Mouse (Mus musculus) left cerebral cortex, postnatal 14 days (tissue): ENCODE data around the gene Olfr1047. TPM values are rescaled to one million over a fixed set of nuclear protein-coding genes. Genes with fewer than 3 reads are reported as not detected.
"Not testable (repeated sequence)": the region's sequence is repeated elsewhere in the genome, so short reads cannot be mapped to it uniquely, and the experiment has no call there.

Experiments
- DNase-seq, 2 experiments: peaks; one replicate each; pipeline ENCODE4 v3.0.0; 2021 to 2022; ENCODE audit warnings: low spot score in 2 of 2, mixed read lengths in 1 of 2
- intact Hi-C: fragments of 180-260 bp; cut with DNase I; formaldehyde crosslinking; loops from one replicate; pipeline ENCODE4 v1.15.1; 2025
- long read RNA-seq, 2 experiments: library from polyadenylated mRNA; stranded (forward); transcript quantifications; one replicate each; pipeline ENCODE4 v2.0.0; 2021
- total RNA-seq, 2 experiments: library from RNA; stranded (reverse); gene quantifications; 2 replicates each; pipeline ENCODE4 v1.2.3; 2021

The Olfr1047 gene
- total RNA-seq, result not detected
- long read RNA-seq, experiment 1, result 0 reads
- long read RNA-seq, experiment 2, result 0 reads

DNA sequence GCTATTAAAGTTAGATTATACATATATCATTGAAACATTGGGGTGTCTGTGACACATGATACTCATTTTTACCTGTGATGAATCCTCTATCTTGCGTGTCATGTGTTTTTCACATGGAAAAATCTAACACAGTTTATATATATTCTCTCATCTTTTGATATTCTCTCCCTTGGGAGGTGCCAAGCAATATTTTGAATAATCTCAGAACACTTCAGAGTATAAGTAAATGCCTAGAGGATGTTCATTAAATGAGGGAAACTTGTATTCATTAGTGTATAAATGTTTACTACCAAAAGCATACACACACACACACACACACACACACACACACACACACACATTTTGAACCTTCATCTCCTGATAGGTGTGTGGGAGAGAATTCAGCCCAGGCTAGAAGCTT lies at the start of gene Olfr1047:
TSS of gene Olfr1047 (minus strand) at position 101 of the 400 bp plus-strand sequence.
- no peak for DNase-seq
- intact Hi-C loops, result no loop called here

GRCm38 (mm10) chr2:86278988-86279387 lies 47.8 kb upstream of the Olfr1047 start, which contains the start of gene Olfr1051:
Gene Olfr1051 (minus strand): TSS chr2:86279088.
- DNase-seq, intact Hi-C loops: not testable (repeated sequence)

GRCm38 (mm10) chr2:86258228-86258627 lies 27.0 kb upstream of the Olfr1047 start, which contains the start of gene Olfr1049:
Gene Olfr1049 (minus strand): TSS chr2:86258328.
- intact Hi-C loops, DNase-seq: not testable (repeated sequence)

GRCm38 (mm10) chr2:86240189-86240588 lies 9.0 kb upstream of the Olfr1047 start, which contains the start of gene Olfr1048:
Gene Olfr1048 (minus strand): TSS chr2:86240289.
- DNase-seq, result no peak
- intact Hi-C loops, result no loop called here

DNA sequence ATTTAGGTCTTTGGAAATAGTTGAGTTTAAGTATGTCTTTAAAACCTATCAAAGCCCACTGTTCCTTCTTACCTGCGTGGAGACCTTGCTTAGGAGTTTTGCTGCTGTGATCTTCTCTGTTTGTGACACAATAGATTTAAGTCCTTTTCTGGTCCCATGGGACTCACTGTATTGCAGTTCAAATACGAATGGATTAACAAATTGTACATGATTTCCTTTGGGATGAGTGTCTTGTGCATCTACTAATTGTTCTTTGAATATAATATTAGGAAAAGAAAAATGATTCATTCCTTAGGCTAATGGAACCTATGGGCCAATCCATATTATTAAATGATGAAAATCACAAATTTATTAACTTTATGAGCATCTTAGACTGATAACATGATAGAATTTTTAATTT lies 12.0 kb downstream of the Olfr1047 start, which contains the start of gene Olfr1046:
TSS of gene Olfr1046 (minus strand) at position 101 of the 400 bp plus-strand sequence.
- intact Hi-C loops, result no loop called here
- no peak for DNase-seq

- DNase-seq, result no peak
- intact Hi-C loops, result no loop called here
Measured at GRCm38 (mm10) chr2:86202909-86203308, 28.3 kb downstream of the Olfr1047 start, which contains the start of gene Olfr1045. Gene Olfr1045 (minus strand): TSS chr2:86203009.

DNA sequence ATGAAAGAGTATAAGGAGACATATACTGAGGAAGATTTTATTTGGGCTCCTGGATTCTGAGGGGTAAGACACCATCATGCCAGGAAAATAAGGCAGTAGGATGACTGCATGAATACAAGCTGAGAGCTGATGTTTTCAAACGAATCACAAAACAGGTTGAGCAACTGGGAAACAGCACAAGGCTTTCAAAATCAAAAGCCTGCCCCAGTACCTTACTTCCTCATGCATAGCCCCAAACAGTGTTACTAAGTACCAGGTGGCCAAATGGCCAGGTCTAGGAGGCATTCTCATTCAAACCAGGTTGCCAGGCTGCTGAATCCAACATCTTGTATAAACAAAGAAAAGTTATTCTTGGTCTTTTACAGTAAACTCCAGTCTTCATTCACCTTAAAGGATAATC lies 35.3 kb downstream of the Olfr1047 start:
- intact Hi-C loops, result no loop called here
- DNase-seq, result no peak

DNA sequence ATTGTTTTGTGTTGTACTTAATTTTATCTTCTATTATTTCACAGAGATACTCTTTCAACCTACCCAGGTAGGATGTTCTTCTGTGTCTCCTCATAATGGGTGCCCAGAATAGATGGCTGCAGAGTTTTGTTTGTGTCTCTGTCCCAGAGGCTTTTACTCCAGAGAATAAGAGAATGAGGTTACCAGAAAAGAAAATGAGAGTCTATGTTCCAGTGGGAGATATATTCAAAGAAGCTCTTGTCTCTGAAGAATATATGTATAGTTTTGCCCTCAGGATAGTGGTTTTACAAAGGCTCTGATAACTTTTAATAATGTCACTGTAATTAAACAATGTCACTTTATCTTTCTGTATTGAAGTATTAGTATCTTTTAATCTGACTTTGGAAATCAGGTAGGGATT lies 45.6 kb downstream of the Olfr1047 start, which contains the start of gene Olfr52:
TSS of gene Olfr52 (minus strand) at position 101 of the 400 bp plus-strand sequence.
- intact Hi-C loops, result no loop called here
- DNase-seq, result no peak

GRCm38 (mm10) chr2:86179950-86180349 lies 51.3 kb downstream of the Olfr1047 start:
- intact Hi-C loops, result no loop called here
- DNase-seq, result no peak

- DNase-seq, result no peak
- intact Hi-C loops, result no loop called here
Measured at GRCm38 (mm10) chr2:86177720-86178119, 53.5 kb downstream of the Olfr1047 start, which contains the start of gene Olfr1044. Gene Olfr1044 (minus strand): TSS chr2:86177820.

Other genes with a start within 250 kb of the Olfr1047 start
- not detected for gene Olfr1031, start 241.1 kb downstream of the Olfr1047 start, total RNA-seq
- not detected for gene Olfr1032, start 225.9 kb downstream of the Olfr1047 start, total RNA-seq
- not detected for gene Olfr1033, start 210.8 kb downstream of the Olfr1047 start, total RNA-seq
- gene Olfr1034, start 185.5 kb downstream of the Olfr1047 start, total RNA-seq, result not detected
- not detected for gene Olfr1036, start 157.4 kb downstream of the Olfr1047 start, total RNA-seq
- gene Olfr1037, start 144.0 kb downstream of the Olfr1047 start, total RNA-seq, result not detected
- gene Olfr1039, start 95.5 kb downstream of the Olfr1047 start, total RNA-seq, result not detected
- gene Olfr1040, start 84.7 kb downstream of the Olfr1047 start, total RNA-seq, result not detected
- not detected for gene Olfr1042, start 69.6 kb downstream of the Olfr1047 start, total RNA-seq
- gene Olfr1043, start 63.9 kb downstream of the Olfr1047 start, total RNA-seq, result not detected
- not detected for gene Olfr1044, start 53.6 kb downstream of the Olfr1047 start, total RNA-seq
- gene Olfr52, start 45.7 kb downstream of the Olfr1047 start, total RNA-seq, result not detected
- not detected for gene Olfr1045, start 28.4 kb downstream of the Olfr1047 start, total RNA-seq
- not detected for gene Olfr1046, start 12.1 kb downstream of the Olfr1047 start, total RNA-seq
- not detected for gene Olfr1048, start 8.9 kb upstream of the Olfr1047 start, total RNA-seq
- gene Olfr1049, start 26.9 kb upstream of the Olfr1047 start, total RNA-seq, result not detected
- gene Olfr1051, start 47.7 kb upstream of the Olfr1047 start, total RNA-seq, result not detected
- not detected for gene Olfr1052, start 61.1 kb upstream of the Olfr1047 start, total RNA-seq
- not detected for gene Olfr1053, start 83.9 kb upstream of the Olfr1047 start, total RNA-seq
- not detected for gene Olfr1054, start 104.0 kb upstream of the Olfr1047 start, total RNA-seq
- gene Olfr1055, start 118.9 kb upstream of the Olfr1047 start, total RNA-seq, result not detected
- gene Olfr1056, start 131.1 kb upstream of the Olfr1047 start, total RNA-seq, result not detected
- not detected for gene Olfr1057, start 147.0 kb upstream of the Olfr1047 start, total RNA-seq
- gene Olfr1058, start 157.2 kb upstream of the Olfr1047 start, total RNA-seq, result not detected
- not detected for gene Olfr1061, start 182.6 kb upstream of the Olfr1047 start, total RNA-seq
- not detected for gene Olfr1062, start 195.3 kb upstream of the Olfr1047 start, total RNA-seq
- gene Olfr1065, start 219.2 kb upstream of the Olfr1047 start, total RNA-seq, result not detected
- gene Olfr1066, start 224.9 kb upstream of the Olfr1047 start, total RNA-seq, result not detected